Mouse (Mus musculus) intestine, embryonic 16.5 days (tissue): ENCODE measurements around the gene Rap1gap2. TPM values are rescaled to one million over a fixed set of nuclear protein-coding genes. Genes with fewer than 3 reads are reported as not detected.

ENCODE experiments used
- ATAC-seq: fragments of 200-750 bp; cut with Nextera tagmentation; 2 replicates; pipeline ENCODE4 v1.8.0; 2017; ENCODE audit warnings: moderate TSS enrichment, moderate library complexity
- H3K27ac ChIP-seq: fragments of 300-500 bp; sonication (generic); 2 replicates; pipeline ENCODE4 v1.5.1; 2014; ENCODE audit warnings: mild to moderate bottlenecking, low read length
- H3K27me3 ChIP-seq: fragments of 300-500 bp; sonication (generic); replicated peaks from 2 replicates; pipeline ENCODE4 v1.6.1; 2014; ENCODE audit warnings: low read length, control low read depth, mixed read lengths; ENCODE audit not compliant: control insufficient read depth, insufficient read depth
- H3K36me3 ChIP-seq: fragments of 300-500 bp; sonication (generic); 2 replicates; pipeline ENCODE4 v1.6.1; 2014; ENCODE audit warnings: low read length, control low read depth; ENCODE audit not compliant: control insufficient read depth, insufficient read depth
- H3K4me1 ChIP-seq: fragments of 300-500 bp; sonication (generic); 2 replicates; pipeline ENCODE4 v1.6.1; 2014; ENCODE audit warnings: low read length, control low read depth, mixed read lengths; ENCODE audit not compliant: control insufficient read depth, insufficient read depth
- H3K4me2 ChIP-seq: fragments of 300-500 bp; sonication (generic); 2 replicates; pipeline ENCODE4 v1.6.1; 2014; ENCODE audit warnings: low read depth, low read length, control low read depth
- H3K4me3 ChIP-seq: fragments of 300-500 bp; sonication (generic); 2 replicates; pipeline ENCODE4 v1.5.1; 2014; ENCODE audit warnings: mild to moderate bottlenecking, low read length
- H3K9ac ChIP-seq: fragments of 300-500 bp; sonication (generic); 2 replicates; pipeline ENCODE4 v1.6.1; 2014; ENCODE audit warnings: low read depth, low read length
- H3K9me3 ChIP-seq: fragments of 300-500 bp; sonication (generic); 2 replicates; pipeline ENCODE4 v1.6.1; 2016; ENCODE audit warnings: low read length, control low read depth; ENCODE audit not compliant: control insufficient read depth
- WGBS: fragments of 180-500 bp; shearing (Covaris S2); extraction: QIAGEN DNeasy Blood & Tissue Kit; methylation state at CpG from one replicate; pipeline ENCODE4 v1.1.7; 2014; 5-methylcytosine and 5-hydroxymethylcytosine counted together
- polyA plus RNA-seq: library from polyadenylated mRNA; unstranded; fragments of >200 nt; fragmentation: Nextera tagmentation; extraction: Ambion mirVana; gene quantifications from 2 replicates; pipeline ENCODE4 v1.2.1, GENCODE M21; 2015

Gene Rap1gap2
- polyA plus RNA-seq, 1 experiment from 2014 or later: 8.4 TPM

GRCm38 (mm10) chr11:74352550-74352949 lies 258.2 kb downstream of the Rap1gap2 start, which contains the start of gene Olfr411:
Gene Olfr411 (minus strand): TSS chr11:74352650.
- Histone ChIP-seq H3K4me3 (no peak within 1 kb of the TSS), H3K27ac (no peak within 1 kb of the TSS), H3K36me3 (no peaks in the 10 kb centered on the region), H3K4me1 (no peaks in the 10 kb centered on the region), H3K27me3 (no peaks in the 10 kb centered on the region), H3K9ac (no peak within 1 kb of the TSS), H3K4me2 (no peak within 1 kb of the TSS), H3K9me3 (no peaks in the 10 kb centered on the region)
- 81% methylated on average over 3 of the region's 3 CpGs for WGBS
- no peak for ATAC-seq

- Histone ChIP-seq H3K36me3 (no peaks in the 10 kb centered on the region), H3K27me3 (no peaks in the 10 kb centered on the region), H3K4me3 (no peak within 1 kb of the TSS), H3K9ac (no peak within 1 kb of the TSS), H3K9me3 (no peaks in the 10 kb centered on the region), H3K4me2 (no peak within 1 kb of the TSS), H3K27ac (no peak within 1 kb of the TSS), H3K4me1 (no peaks in the 10 kb centered on the region)
- ATAC-seq: no peak
- WGBS: 81% methylated on average over 6 of the region's 6 CpGs
These were observed 272.8 kb downstream of the Rap1gap2 start, which contains the start of gene Olfr410 for GRCm38 (mm10) chr11:74337931-74338330. Gene Olfr410 (minus strand): TSS chr11:74338031.

Other genes starting within 250 kb of the Rap1gap2 start
- gene Olfr412, start 248.8 kb downstream of the Rap1gap2 start, polyA plus RNA-seq: not detected in 2 replicates
- 0.29 and 0.53 TPM in 2 replicates for gene Ccdc92b, start 8.7 kb upstream of the Rap1gap2 start, polyA plus RNA-seq
- gene Cluh, start 38.6 kb upstream of the Rap1gap2 start, polyA plus RNA-seq: 57.0 and 66.0 TPM in 2 replicates
- 33.5 and 33.8 TPM in 2 replicates for gene Pafah1b1, start 113.8 kb upstream of the Rap1gap2 start, polyA plus RNA-seq
- gene Mettl16, start 159.9 kb upstream of the Rap1gap2 start, polyA plus RNA-seq: 36.2 and 41.4 TPM in 2 replicates
- 3.1 and 4.0 TPM in 2 replicates for gene Mnt, start 220.0 kb upstream of the Rap1gap2 start, polyA plus RNA-seq